Mouse (Mus musculus) spleen, adult 2 months (tissue): ENCODE results near the gene Pigu.

Experiments used
- CTCF ChIP-seq: fragments of 200-500 bp; IDR thresholded peaks from 2 replicates; pipeline ENCODE4 v1.5.1; 2011; ENCODE audit warnings: mild to moderate bottlenecking, inconsistent platforms; ENCODE audit not compliant: insufficient read depth, insufficient read length, insufficient replicate concordance; ENCODE audit errors: extremely low read depth
- POLR2A ChIP-seq: fragments of 200-500 bp; IDR thresholded peaks from 2 replicates; pipeline ENCODE4 v1.6.1; 2011; ENCODE audit warnings: low read depth, low read length, inconsistent platforms

DNA sequence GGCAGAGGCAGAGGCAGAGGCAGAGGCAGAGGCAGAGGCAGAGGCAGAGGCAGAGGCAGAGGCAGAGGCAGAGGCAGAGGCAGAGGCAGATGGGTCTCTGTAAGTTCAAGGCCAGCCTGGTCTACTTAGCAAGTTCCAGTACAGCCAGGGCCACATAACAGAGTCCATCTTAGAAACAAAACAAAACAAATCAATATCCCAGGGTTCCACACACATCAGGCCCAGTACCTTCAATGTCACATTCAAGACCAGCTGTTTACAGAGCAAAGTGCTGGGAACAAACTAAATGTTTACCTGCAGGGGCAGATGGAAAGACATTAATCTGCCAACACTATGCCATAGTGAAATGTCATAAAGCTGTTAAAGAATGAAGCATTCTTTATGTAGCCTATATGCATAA, 17.3 kb upstream of the Pigu start:
- TF ChIP-seq CTCF = no peak
- no peak for TF ChIP-seq POLR2A
